Mouse (Mus musculus): ENCODE data around the gene Sipa1l1. TPM values are rescaled to one million over a fixed set of nuclear protein-coding genes. Genes with fewer than 3 reads are reported as not detected.
A peak's percentile ranks its signal among the peaks of the same experiment; 100 is the strongest.

Sipa1l1 gene
- polyA plus RNA-seq, 1 experiment from 2014 or later = 23.8 TPM

- Histone ChIP-seq H3K36me3 (0 out of 2 replicates have a peak, but pooled peaks cover 2% of the 10 kb centered on the region), H3K4me3 (replicated peaks) (no peak overlapping the region), H3K4me1 (replicated peaks) (peaks cover 17% of the 10 kb centered on the region; the same call in 1 of the 2 replicates), H3K4me2 (replicated peaks) (no peak overlapping the region), H3K9ac (no peak overlapping the region), H3K27me3 (replicated peaks) (no peaks in the 10 kb centered on the region), H3K9me3 (no peaks in the 10 kb centered on the region), H3K27ac (peak overlapping the region; percentile 42; the same call in 1 of the 2 replicates)
- no peak for ATAC-seq
- 35% methylated on average over 8 of the region's 8 CpGs for WGBS
Observed at GRCm38 (mm10) chr12:82394118-82394861, 225.2 kb downstream of the Sipa1l1 start.

GRCm38 (mm10) chr12:82395194-82395593 lies 226.1 kb downstream of the Sipa1l1 start:
- Histone ChIP-seq H3K9me3 (no peaks in the 10 kb centered on the region), H3K9ac (no peak overlapping the region), H3K4me2 (replicated peaks) (no peak overlapping the region), H3K4me1 (replicated peaks) (peaks cover 21% of the 10 kb centered on the region), H3K27ac (no peak overlapping the region), H3K27me3 (replicated peaks) (no peaks in the 10 kb centered on the region), H3K4me3 (replicated peaks) (no peak overlapping the region), H3K36me3 (0 out of 2 replicates have a peak, but pooled peaks cover 2% of the 10 kb centered on the region)
- ATAC-seq = no peak
- WGBS = 69% methylated on average over 4 of the region's 4 CpGs

- H3K27ac ChIP-seq = peak overlapping the region; percentile 29
- H3K9me3 ChIP-seq = no peaks in the 10 kb centered on the region
- ATAC-seq = peak; percentile 66
- 69% methylated on average over 8 of the region's 8 CpGs for WGBS
- H3K27me3 ChIP-seq (replicated peaks) = no peaks in the 10 kb centered on the region
- no peak overlapping the region for H3K4me3 ChIP-seq (replicated peaks)
- H3K4me1 ChIP-seq (replicated peaks) = peaks cover 28% of the 10 kb centered on the region
- 0 out of 2 replicates have a peak, but pooled peaks cover 2% of the 10 kb centered on the region for H3K36me3 ChIP-seq
- H3K9ac ChIP-seq = no peak overlapping the region
- peak overlapping the region; percentile 15; the same call in 1 of the 2 replicates for H3K4me2 ChIP-seq (replicated peaks)
Observed at GRCm38 (mm10) chr12:82397193-82397592, 228.1 kb downstream of the Sipa1l1 start.

DNA sequence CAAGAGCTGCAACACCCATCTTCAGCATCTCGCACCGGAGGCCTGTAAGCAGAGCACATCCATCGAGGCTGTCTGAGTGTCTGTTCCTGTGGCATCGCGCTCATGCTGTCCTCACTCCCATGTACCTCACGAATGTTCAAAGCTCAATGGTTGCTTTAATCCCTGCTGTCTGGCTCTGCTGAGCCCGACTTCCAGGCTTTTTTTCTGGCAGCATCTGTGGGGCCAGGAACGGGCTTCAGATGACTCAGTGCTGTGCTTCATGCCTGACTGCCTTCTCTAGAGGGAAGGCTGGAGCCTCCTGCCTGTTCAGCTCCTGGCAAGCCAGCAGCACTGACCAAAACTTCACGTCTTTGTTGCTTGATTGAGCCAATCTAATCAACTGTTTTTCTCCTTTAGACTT lies 228.6 kb downstream of the Sipa1l1 start:
- WGBS = 54% methylated on average over 9 of the region's 9 CpGs
- ATAC-seq = peak; percentile 49
- no peaks in the 10 kb centered on the region for H3K9me3 ChIP-seq
- peak overlapping the region; percentile 29 for H3K27ac ChIP-seq
- peak overlapping the region; percentile 15; the same call in 1 of the 2 replicates for H3K4me2 ChIP-seq (replicated peaks)
- H3K36me3 ChIP-seq = 0 out of 2 replicates have a peak, but pooled peaks cover 2% of the 10 kb centered on the region
- no peaks in the 10 kb centered on the region for H3K27me3 ChIP-seq (replicated peaks)
- H3K9ac ChIP-seq = no peak overlapping the region
- H3K4me1 ChIP-seq (replicated peaks) = peaks cover 28% of the 10 kb centered on the region
- H3K4me3 ChIP-seq (replicated peaks) = no peak overlapping the region

- peaks cover 25% of the 10 kb centered on the region for H3K4me1 ChIP-seq (replicated peaks)
- ATAC-seq = no peak
- 0 out of 2 replicates have a peak, but pooled peaks cover 5% of the 10 kb centered on the region for H3K36me3 ChIP-seq
- H3K27me3 ChIP-seq (replicated peaks) = no peaks in the 10 kb centered on the region
- no peak overlapping the region for H3K9ac ChIP-seq
- no peaks in the 10 kb centered on the region for H3K9me3 ChIP-seq
- H3K27ac ChIP-seq = no peak overlapping the region
- H3K4me3 ChIP-seq (replicated peaks) = no peak overlapping the region
- no peak overlapping the region for H3K4me2 ChIP-seq (replicated peaks)
- WGBS = 90% methylated on average over 2 of the region's 2 CpGs
Observed at GRCm38 (mm10) chr12:82398926-82399325, 229.8 kb downstream of the Sipa1l1 start.

DNA sequence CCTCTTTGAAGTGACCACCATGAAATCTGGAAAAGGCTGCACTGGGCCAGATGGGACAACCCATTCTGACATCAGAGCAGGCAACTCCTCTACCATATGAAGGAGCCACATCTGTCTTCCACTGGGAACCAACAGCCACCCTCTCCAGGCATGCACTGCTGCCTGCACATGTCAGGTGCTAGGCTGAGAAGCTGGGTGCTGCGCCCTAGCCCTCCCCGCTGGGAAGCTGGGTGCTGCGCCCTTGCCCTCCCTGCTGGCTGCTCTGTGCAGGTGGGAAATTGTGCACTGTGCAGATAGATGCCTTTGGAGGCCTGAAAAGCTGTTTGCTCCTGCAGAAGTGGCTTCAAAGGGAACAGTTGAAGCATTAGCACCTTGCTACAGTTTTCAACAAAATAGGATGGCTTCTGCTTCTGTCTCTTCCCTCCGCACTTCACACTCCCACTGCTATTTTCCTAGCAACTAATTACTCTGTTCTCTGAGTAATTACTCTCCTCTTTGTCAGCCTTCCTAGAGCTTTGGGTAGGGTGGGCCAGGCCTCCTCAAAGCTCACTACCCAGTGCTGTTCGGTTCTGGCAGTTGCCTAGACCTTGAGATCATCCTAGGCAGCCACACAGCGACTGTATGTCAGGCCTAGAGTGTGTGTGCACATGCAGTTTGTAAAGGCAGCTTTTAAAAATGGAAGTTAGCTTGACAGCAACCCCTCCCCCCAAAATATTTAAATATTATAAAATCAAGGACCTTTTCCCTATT lies 231.0 kb downstream of the Sipa1l1 start:
- H3K4me1 ChIP-seq (replicated peaks) = peaks cover 20% of the 10 kb centered on the region
- no peak overlapping the region for H3K4me2 ChIP-seq (replicated peaks)
- H3K4me3 ChIP-seq (replicated peaks) = no peak overlapping the region
- no peak overlapping the region for H3K9ac ChIP-seq
- no peaks in the 10 kb centered on the region for H3K27me3 ChIP-seq (replicated peaks)
- no peak for ATAC-seq
- 0 out of 2 replicates have a peak, but pooled peaks cover 5% of the 10 kb centered on the region for H3K36me3 ChIP-seq
- peak overlapping the region; percentile 63 for H3K27ac ChIP-seq
- no peaks in the 10 kb centered on the region for H3K9me3 ChIP-seq
- 74% methylated on average over 6 of the region's 6 CpGs for WGBS

DNA sequence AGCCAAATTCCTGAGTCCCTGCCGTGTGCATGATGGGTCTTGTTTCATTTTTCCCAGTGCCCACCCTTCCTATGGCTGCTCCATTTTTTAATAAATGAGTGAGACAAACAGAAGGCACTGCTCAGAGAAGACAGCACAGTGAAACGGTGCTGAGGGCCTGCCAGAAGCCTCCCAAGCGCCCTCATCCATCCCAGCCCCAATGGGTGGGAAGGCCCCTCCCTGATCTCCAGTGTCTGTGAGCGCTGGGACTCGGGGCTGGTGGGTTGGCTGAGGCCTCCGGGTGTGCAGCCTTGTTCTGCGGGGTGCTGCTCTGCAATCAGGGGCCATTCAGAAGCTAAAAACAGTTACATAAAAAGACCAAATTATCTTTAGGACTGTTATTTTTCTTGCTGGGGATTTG lies 231.7 kb downstream of the Sipa1l1 start:
- Histone ChIP-seq H3K4me1 (replicated peaks) (peaks cover 20% of the 10 kb centered on the region), H3K27me3 (replicated peaks) (no peaks in the 10 kb centered on the region), H3K9ac (no peak overlapping the region), H3K4me2 (replicated peaks) (no peak overlapping the region), H3K4me3 (replicated peaks) (no peak overlapping the region), H3K27ac (peak overlapping the region; percentile 52; the same call in 1 of the 2 replicates), H3K36me3 (0 out of 2 replicates have a peak, but pooled peaks cover 5% of the 10 kb centered on the region), H3K9me3 (no peaks in the 10 kb centered on the region)
- ATAC-seq = no peak
- WGBS = 38% methylated on average over 7 of the region's 7 CpGs

DNA sequence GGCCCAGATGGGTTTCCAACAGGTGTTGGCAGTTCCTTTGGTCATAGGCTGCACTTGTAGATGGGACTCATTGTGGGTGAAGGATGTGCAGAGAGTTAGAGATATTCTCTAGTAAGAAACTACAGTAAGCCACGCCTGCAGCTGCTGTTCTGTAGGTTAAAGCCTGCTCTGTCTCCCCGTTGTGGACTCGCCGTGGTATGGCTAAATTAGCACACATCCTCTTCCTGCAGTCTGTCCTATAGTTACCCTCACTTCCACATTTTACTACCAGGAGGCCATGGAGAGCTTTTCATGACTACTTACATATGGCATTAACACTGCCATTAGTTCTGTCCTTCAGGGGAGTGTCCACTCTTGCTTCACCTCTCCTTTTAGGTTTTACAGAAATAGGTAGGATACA lies 232.3 kb downstream of the Sipa1l1 start:
- Histone ChIP-seq H3K27me3 (replicated peaks) (no peaks in the 10 kb centered on the region), H3K27ac (no peak overlapping the region), H3K4me1 (replicated peaks) (peaks cover 20% of the 10 kb centered on the region), H3K9me3 (no peaks in the 10 kb centered on the region), H3K4me3 (replicated peaks) (no peak overlapping the region), H3K4me2 (replicated peaks) (no peak overlapping the region), H3K36me3 (0 out of 2 replicates have a peak, but pooled peaks cover 5% of the 10 kb centered on the region), H3K9ac (no peak overlapping the region)
- ATAC-seq = no peak
- WGBS = 68% methylated on average over 4 of the region's 4 CpGs

DNA sequence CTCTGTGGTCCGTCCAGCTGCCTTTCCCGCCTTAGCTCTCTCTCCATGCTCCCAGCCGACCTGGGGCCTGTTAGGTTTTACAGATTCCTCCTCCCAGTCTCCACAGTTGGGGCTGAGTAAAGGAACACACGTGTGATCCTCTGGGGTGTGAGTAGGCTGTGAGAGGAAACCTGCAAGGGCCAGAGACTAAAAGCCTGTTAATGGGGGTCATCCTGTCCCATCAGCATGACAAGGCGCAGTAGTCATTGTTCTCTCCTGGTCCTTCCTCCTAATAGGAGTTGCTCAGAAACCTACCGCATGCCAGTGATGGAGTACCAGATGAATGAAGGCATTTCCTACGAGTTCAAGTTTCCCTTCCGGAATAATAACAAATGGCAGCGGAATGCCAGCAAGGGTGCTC lies 233.5 kb downstream of the Sipa1l1 start:
- Histone ChIP-seq H3K27me3 (replicated peaks) (no peaks in the 10 kb centered on the region), H3K4me2 (replicated peaks) (no peak overlapping the region), H3K27ac (no peak overlapping the region), H3K9ac (no peak overlapping the region), H3K9me3 (no peaks in the 10 kb centered on the region), H3K4me1 (replicated peaks) (peaks cover 16% of the 10 kb centered on the region), H3K36me3 (0 out of 2 replicates have a peak, but pooled peaks cover 3% of the 10 kb centered on the region), H3K4me3 (replicated peaks) (no peak overlapping the region)
- no peak for ATAC-seq
- 75% methylated on average over 9 of the region's 9 CpGs for WGBS

GRCm38 (mm10) chr12:82407531-82408255 lies 238.6 kb downstream of the Sipa1l1 start:
- no peak for ATAC-seq
- no peaks in the 10 kb centered on the region for H3K27me3 ChIP-seq (replicated peaks)
- no peaks in the 10 kb centered on the region for H3K9me3 ChIP-seq
- no peak overlapping the region for H3K27ac ChIP-seq
- no peak overlapping the region for H3K4me3 ChIP-seq (replicated peaks)
- 0 out of 2 replicates have a peak, but pooled peaks cover 3% of the 10 kb centered on the region for H3K36me3 ChIP-seq
- no peak overlapping the region for H3K9ac ChIP-seq
- 72% methylated on average over 5 of the region's 5 CpGs for WGBS
- no peak overlapping the region for H3K4me2 ChIP-seq (replicated peaks)
- H3K4me1 ChIP-seq (replicated peaks) = peaks cover 10% of the 10 kb centered on the region; the same call in 1 of the 2 replicates

DNA sequence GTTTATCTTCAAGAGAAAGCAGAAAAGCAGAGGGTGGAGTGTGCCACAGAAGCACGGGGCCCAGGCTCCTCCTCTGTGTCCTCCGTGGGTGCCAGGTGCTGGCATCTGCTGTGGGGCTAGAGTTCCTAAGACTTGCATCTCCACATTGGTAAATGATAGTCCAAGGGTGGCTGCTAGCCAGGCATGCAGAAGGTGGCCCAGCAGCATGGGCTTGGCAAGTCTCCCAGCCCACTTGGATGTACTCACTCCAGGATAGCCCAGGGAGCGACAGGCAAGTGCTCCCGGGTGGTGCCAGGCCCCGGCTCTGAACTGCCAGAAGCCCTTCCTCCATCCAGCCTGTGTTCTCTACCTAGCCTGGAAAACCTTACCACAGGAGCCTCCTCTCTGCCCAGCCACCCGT lies 239.4 kb downstream of the Sipa1l1 start:
- H3K4me2 ChIP-seq (replicated peaks) = no peak overlapping the region
- H3K9me3 ChIP-seq = no peaks in the 10 kb centered on the region
- no peak overlapping the region for H3K9ac ChIP-seq
- no peaks in the 10 kb centered on the region for H3K36me3 ChIP-seq
- peaks cover 8% of the 10 kb centered on the region; the same call in 1 of the 2 replicates for H3K4me1 ChIP-seq (replicated peaks)
- 0 out of 2 replicates have a peak overlapping the region, but pooled peaks have one; percentile 17 for H3K27ac ChIP-seq
- 78% methylated on average over 6 of the region's 6 CpGs for WGBS
- no peak for ATAC-seq
- H3K4me3 ChIP-seq (replicated peaks) = no peak overlapping the region
- H3K27me3 ChIP-seq (replicated peaks) = no peaks in the 10 kb centered on the region

Measured in intestine, embryonic 15.5 days (tissue).